Mouse (Mus musculus) erythroblast, embryonic 14.5 days (primary cell): ENCODE measurements around the gene Slc25a20. TPM values are rescaled to one million over a fixed set of nuclear protein-coding genes. Genes with fewer than 3 reads are reported as not detected.

ENCODE experiments used
- H3K27me3 ChIP-seq: 2 replicates; pipeline ENCODE4 v1.6.1; 2012; ENCODE audit warnings: inconsistent platforms; ENCODE audit not compliant: control insufficient read depth
- H3K36me3 ChIP-seq: 2 replicates; pipeline ENCODE4 v1.6.1; 2012; ENCODE audit warnings: mild to moderate bottlenecking, inconsistent platforms; ENCODE audit not compliant: control insufficient read depth
- H3K4me1 ChIP-seq: 2 replicates; pipeline ENCODE4 v1.6.1; 2012; ENCODE audit warnings: inconsistent platforms; ENCODE audit not compliant: control insufficient read depth
- H3K4me3 ChIP-seq: replicated peaks from 2 replicates; pipeline ENCODE3; 2012; ENCODE audit warnings: moderate library complexity, mild to moderate bottlenecking, inconsistent platforms
- H3K9me3 ChIP-seq: 2 replicates; pipeline ENCODE4 v1.6.1; 2012; ENCODE audit warnings: low read length, inconsistent platforms, mixed read lengths; ENCODE audit not compliant: control insufficient read depth
- GATA1 ChIP-seq: IDR thresholded peaks from 2 replicates; pipeline ENCODE4 v1.6.1; 2012; ENCODE audit warnings: low read length, inconsistent platforms, mixed read lengths
- TAL1 ChIP-seq: IDR thresholded peaks from 3 replicates; pipeline ENCODE4 v1.6.1; 2012; ENCODE audit warnings: low read length, inconsistent platforms, mixed read lengths
- polyA plus RNA-seq: library from polyadenylated mRNA; stranded (reverse); fragments of >175 nt; gene quantifications from 2 replicates; pipeline ENCODE4 v1.2.3, GENCODE M21; 2012

Slc25a20 gene
- polyA plus RNA-seq, 1 experiment = 0.12 TPM

- Histone ChIP-seq H3K9me3 (no peaks in the 10 kb centered on the region), H3K36me3 (no peaks in the 10 kb centered on the region), H3K4me1 (peaks cover 32% of the 10 kb centered on the region), H3K27me3 (peaks cover 35% of the 10 kb centered on the region), H3K4me3 (peak overlapping the region; percentile 81)
- no peak for TF ChIP-seq GATA1
- no peak for TF ChIP-seq TAL1
Measured at GRCm38 (mm10) chr9:108691846-108692225, 29.9 kb downstream of the Slc25a20 start.

- no peaks in the 10 kb centered on the region for H3K9me3 ChIP-seq
- TF ChIP-seq GATA1 (no peak), TAL1 (no peak)
- peaks cover 28% of the 10 kb centered on the region for H3K4me1 ChIP-seq
- H3K4me3 ChIP-seq = peak overlapping the region; percentile 81
- H3K36me3 ChIP-seq = no peaks in the 10 kb centered on the region
- H3K27me3 ChIP-seq = peaks cover 35% of the 10 kb centered on the region
Measured at GRCm38 (mm10) chr9:108692226-108693041, 30.5 kb downstream of the Slc25a20 start.

GRCm38 (mm10) chr9:108693946-108694345 is 32.1 kb downstream of the Slc25a20 start:
- Histone ChIP-seq H3K9me3 (no peaks in the 10 kb centered on the region), H3K4me3 (no peak overlapping the region), H3K36me3 (peaks cover 4% of the 10 kb centered on the region), H3K4me1 (peaks cover 28% of the 10 kb centered on the region), H3K27me3 (peaks cover 35% of the 10 kb centered on the region)
- TF ChIP-seq GATA1 (no peak), TAL1 (no peak)

- TF ChIP-seq GATA1 (no peak), TAL1 (no peak)
- Histone ChIP-seq H3K27me3 (peaks cover 35% of the 10 kb centered on the region), H3K4me3 (no peak overlapping the region), H3K4me1 (peaks cover 28% of the 10 kb centered on the region), H3K9me3 (no peaks in the 10 kb centered on the region), H3K36me3 (peaks cover 4% of the 10 kb centered on the region)
Measured at GRCm38 (mm10) chr9:108694533-108694932, 32.6 kb downstream of the Slc25a20 start.

GRCm38 (mm10) chr9:108702476-108702875 is 40.6 kb downstream of the Slc25a20 start:
- H3K27me3 ChIP-seq = no peaks in the 10 kb centered on the region
- peaks cover 4% of the 10 kb centered on the region for H3K36me3 ChIP-seq
- no peaks in the 10 kb centered on the region; the same call in 1 of the 2 replicates for H3K4me1 ChIP-seq
- no peak overlapping the region for H3K4me3 ChIP-seq
- H3K9me3 ChIP-seq = no peaks in the 10 kb centered on the region
- no peak for TF ChIP-seq GATA1
- TF ChIP-seq TAL1 = no peak

GRCm38 (mm10) chr9:108703373-108704110 is 41.7 kb downstream of the Slc25a20 start:
- Histone ChIP-seq H3K4me3 (no peak overlapping the region), H3K4me1 (no peaks in the 10 kb centered on the region; the same call in 1 of the 2 replicates), H3K27me3 (no peaks in the 10 kb centered on the region), H3K36me3 (no peaks in the 10 kb centered on the region), H3K9me3 (no peaks in the 10 kb centered on the region)
- TF ChIP-seq GATA1 (no peak), TAL1 (no peak)

- Histone ChIP-seq H3K27me3 (no peaks in the 10 kb centered on the region), H3K36me3 (no peaks in the 10 kb centered on the region), H3K9me3 (no peaks in the 10 kb centered on the region), H3K4me1 (no peaks in the 10 kb centered on the region; the same call in 1 of the 2 replicates), H3K4me3 (no peak overlapping the region)
- TF ChIP-seq TAL1 (no peak), GATA1 (no peak)
Measured at GRCm38 (mm10) chr9:108704591-108704990, 42.7 kb downstream of the Slc25a20 start.

GRCm38 (mm10) chr9:108707212-108707611 is 45.3 kb downstream of the Slc25a20 start:
- H3K4me1 ChIP-seq = no peaks in the 10 kb centered on the region; the same call in 1 of the 2 replicates
- no peaks in the 10 kb centered on the region for H3K36me3 ChIP-seq
- no peaks in the 10 kb centered on the region for H3K27me3 ChIP-seq
- no peaks in the 10 kb centered on the region for H3K9me3 ChIP-seq
- TF ChIP-seq TAL1 = no peak
- TF ChIP-seq GATA1 = no peak
- H3K4me3 ChIP-seq = no peak overlapping the region

GRCm38 (mm10) chr9:108708833-108709232 is 46.9 kb downstream of the Slc25a20 start:
- TF ChIP-seq TAL1 (no peak), GATA1 (no peak)
- Histone ChIP-seq H3K9me3 (no peaks in the 10 kb centered on the region), H3K4me3 (no peak overlapping the region), H3K27me3 (no peaks in the 10 kb centered on the region), H3K4me1 (no peaks in the 10 kb centered on the region; the same call in 1 of the 2 replicates), H3K36me3 (no peaks in the 10 kb centered on the region)

GRCm38 (mm10) chr9:108710767-108711166 is 48.9 kb downstream of the Slc25a20 start:
- H3K4me1 ChIP-seq = no peaks in the 10 kb centered on the region
- H3K9me3 ChIP-seq = no peaks in the 10 kb centered on the region
- no peak for TF ChIP-seq GATA1
- TF ChIP-seq TAL1 = no peak
- no peaks in the 10 kb centered on the region for H3K27me3 ChIP-seq
- H3K36me3 ChIP-seq = no peaks in the 10 kb centered on the region
- no peak overlapping the region for H3K4me3 ChIP-seq
